Mouse (Mus musculus) gastrocnemius, adult 8-10 months (tissue): ENCODE measurements around the gene Clec1a. TPM values are rescaled to one million over a fixed set of nuclear protein-coding genes. Genes with fewer than 3 reads are reported as not detected.

Source experiments
- DNase-seq, 2 experiments: peaks; one replicate each; pipeline ENCODE4 v3.0.0; 2022; ENCODE audit warnings: low spot score in 2 of 2
- total RNA-seq, 4 experiments: library from RNA; stranded (reverse); gene quantifications; 2 replicates each; pipeline ENCODE4 v1.2.4; 2022

The Clec1a gene
- total RNA-seq, 4 experiments from 2014 or later: 1.5 to 4.4 (median 2.0) TPM

- DNase-seq: no peak
Measured at GRCm38 (mm10) chr6:129405999-129406398, 45.8 kb downstream of the Clec1a start.

- no peak for DNase-seq
Measured at GRCm38 (mm10) chr6:129403391-129403790, 48.4 kb downstream of the Clec1a start.

GRCm38 (mm10) chr6:129402404-129402803, 49.4 kb downstream of the Clec1a start:
- no peak for DNase-seq

- DNase-seq: no peak
Measured at GRCm38 (mm10) chr6:129399945-129400344, 51.9 kb downstream of the Clec1a start.

- DNase-seq: no peak
Measured at GRCm38 (mm10) chr6:129396997-129397396, 54.8 kb downstream of the Clec1a start, which contains the start of gene Clec1b. Gene Clec1b (plus strand): TSS chr6:129397297.

GRCm38 (mm10) chr6:129393732-129394131, 58.1 kb downstream of the Clec1a start:
- DNase-seq: no peak

- DNase-seq: no peak
Measured at GRCm38 (mm10) chr6:129393087-129393720, 58.6 kb downstream of the Clec1a start.

- no peak for DNase-seq
Measured at GRCm38 (mm10) chr6:129385774-129386173, 66.0 kb downstream of the Clec1a start, which contains the start of gene Clec12b. Gene Clec12b (minus strand): TSS chr6:129385874.

GRCm38 (mm10) chr6:129385000-129385399, 66.8 kb downstream of the Clec1a start:
- DNase-seq: no peak

- DNase-seq: no peak
Measured at GRCm38 (mm10) chr6:129383466-129383865, 68.3 kb downstream of the Clec1a start.

GRCm38 (mm10) chr6:129381736-129382135, 70.1 kb downstream of the Clec1a start:
- DNase-seq: no peak

- no peak for DNase-seq
Measured at GRCm38 (mm10) chr6:129380454-129380853, 71.3 kb downstream of the Clec1a start.

- DNase-seq: no peak
Measured at GRCm38 (mm10) chr6:129374937-129375471, 76.8 kb downstream of the Clec1a start.

Other genes starting within 250 kb of the Clec1a start
- gene Cd69, start 176.6 kb downstream of the Clec1a start, total RNA-seq: not detected
- not detected for gene 4922502D21Rik, start 120.2 kb downstream of the Clec1a start, total RNA-seq
- under 1 TPM in 3 of 4 experiments, not detected in 1; 0.13 to 0.61 (median 0.22) TPM for gene Clec12a, start 109.3 kb downstream of the Clec1a start, total RNA-seq
- not detected for gene Clec12b, start 66.1 kb downstream of the Clec1a start, total RNA-seq
- gene Clec1b, start 54.7 kb downstream of the Clec1a start, total RNA-seq: not detected
- gene Clec9a, start 43.1 kb downstream of the Clec1a start, total RNA-seq: not detected
- under 1 TPM in 1 of 4 experiments, not detected in 3; 0.48 TPM for gene Olr1, start 55.2 kb upstream of the Clec1a start, total RNA-seq
- not detected for gene Tmem52b, start 60.6 kb upstream of the Clec1a start, total RNA-seq
- 10 to 100 TPM; 69.2 to 94.1 (median 86.7) TPM for gene Gabarapl1, start 81.2 kb upstream of the Clec1a start, total RNA-seq
- not detected for gene Klre1, start 125.9 kb upstream of the Clec1a start, total RNA-seq
- not detected for gene Klrd1, start 139.8 kb upstream of the Clec1a start, total RNA-seq
- gene Klrk1, start 171.9 kb upstream of the Clec1a start, total RNA-seq: not detected
- gene Klrc3, start 191.3 kb upstream of the Clec1a start, total RNA-seq: not detected
- not detected for gene Klrc2, start 208.7 kb upstream of the Clec1a start, total RNA-seq
- gene Klrc1, start 227.0 kb upstream of the Clec1a start, total RNA-seq: not detected